Mouse (Mus musculus): ENCODE measurements around the gene Mphosph10.

DNA sequence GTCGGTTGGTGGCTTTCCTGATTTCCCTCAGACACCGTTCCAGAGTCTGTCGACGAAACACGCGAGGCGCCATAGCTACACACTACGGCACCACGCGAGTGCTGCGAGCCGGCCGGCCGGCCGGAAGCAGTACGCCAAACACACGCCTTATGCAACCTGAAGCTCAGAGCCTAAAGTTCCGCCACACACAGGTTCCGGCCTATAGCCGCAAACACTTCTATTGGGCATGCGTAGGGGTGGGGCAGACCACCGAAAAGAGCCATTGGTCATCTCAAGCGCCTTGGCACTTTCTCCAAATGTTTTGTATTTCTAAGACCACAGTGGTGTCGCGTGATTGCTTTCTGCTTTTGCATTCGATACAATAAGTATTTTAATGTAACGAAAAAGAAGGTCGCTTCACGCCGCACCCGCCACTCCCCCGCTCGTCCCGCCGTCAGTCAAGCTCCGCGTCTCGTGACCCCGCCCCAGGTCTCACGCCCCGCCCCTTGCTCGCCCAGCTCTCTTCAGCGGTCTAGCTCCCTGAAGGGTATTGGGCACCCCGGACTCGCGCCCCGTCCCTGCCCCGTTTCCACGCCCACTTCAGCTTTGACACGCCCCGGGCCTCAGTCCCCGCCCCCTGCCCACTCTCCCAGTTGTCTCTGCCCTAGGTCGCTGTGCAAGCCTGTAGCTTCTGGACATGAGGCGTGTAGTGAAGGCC is at the start of gene Mphosph10, which contains the start of gene Mcee:
- no peak for TF ChIP-seq CTCF (IDR thresholded peaks at IDR 0.05; ENCODE audit: control insufficient read depth, insufficient read depth, insufficient read length)
- no peak for TF ChIP-seq USF1 (IDR thresholded peaks at IDR 0.05; ENCODE audit: low read depth)
- TF ChIP-seq MYOD1 (IDR thresholded peaks at IDR 0.05; ENCODE audit: control insufficient read depth, insufficient read length, low read depth): no peak
